Mouse (Mus musculus) midbrain, embryonic 11.5 days (tissue): ENCODE measurements around the gene Tomm34. TPM values are rescaled to one million over a fixed set of nuclear protein-coding genes. Genes with fewer than 3 reads are reported as not detected.

Source experiments
- ATAC-seq: fragments of 200-750 bp; cut with Nextera tagmentation; 2 replicates; pipeline ENCODE4 v1.8.0; 2017; ENCODE audit warnings: moderate TSS enrichment, moderate library complexity; ENCODE audit not compliant: low FRiP score
- DNase-seq: peaks from one replicate; pipeline ENCODE4 v3.0.0; 2015; ENCODE audit warnings: low spot score; ENCODE audit errors: missing footprints
- H3K27ac ChIP-seq: fragments of 300-500 bp; sonication (generic); 2 replicates; pipeline ENCODE4 v1.5.1; 2014; ENCODE audit warnings: low read depth, low read length
- H3K27me3 ChIP-seq: fragments of 300-500 bp; sonication (generic); 2 replicates; pipeline ENCODE4 v1.6.1; 2014; ENCODE audit warnings: mild to moderate bottlenecking, low read length, moderate library complexity, mixed read lengths; ENCODE audit not compliant: control insufficient read depth, insufficient read depth
- H3K36me3 ChIP-seq: fragments of 300-500 bp; sonication (generic); 2 replicates; pipeline ENCODE4 v1.6.1; 2014; ENCODE audit warnings: mild to moderate bottlenecking, low read length, moderate library complexity, mixed read lengths; ENCODE audit not compliant: control insufficient read depth, insufficient read depth
- H3K4me1 ChIP-seq: fragments of 300-500 bp; sonication (generic); 2 replicates; pipeline ENCODE4 v1.6.1; 2014; ENCODE audit warnings: low read length; ENCODE audit not compliant: control insufficient read depth, insufficient read depth
- H3K4me2 ChIP-seq: fragments of 300-500 bp; sonication (generic); 2 replicates; pipeline ENCODE4 v1.6.1; 2014; ENCODE audit warnings: mild to moderate bottlenecking, moderate library complexity
- H3K4me3 ChIP-seq: fragments of 300-500 bp; sonication (generic); 2 replicates; pipeline ENCODE4 v1.5.1; 2014; ENCODE audit warnings: low read depth, low read length
- H3K9ac ChIP-seq: fragments of 300-500 bp; sonication (generic); 2 replicates; pipeline ENCODE4 v1.6.1; 2014; ENCODE audit warnings: low read length
- H3K9me3 ChIP-seq: fragments of 300-500 bp; sonication (generic); 2 replicates; pipeline ENCODE4 v1.6.1; 2016; ENCODE audit warnings: low read length; ENCODE audit not compliant: control insufficient read depth
- WGBS: fragments of 180-500 bp; shearing (Covaris S2); extraction: QIAGEN DNeasy Blood & Tissue Kit; methylation state at CpG from one replicate; pipeline ENCODE4 v1.1.7; 2014; 5-methylcytosine and 5-hydroxymethylcytosine counted together
- polyA plus RNA-seq: library from polyadenylated mRNA; unstranded; fragments of >200 nt; fragmentation: Nextera tagmentation; extraction: Ambion mirVana; gene quantifications from 2 replicates; pipeline ENCODE4 v1.2.1, GENCODE M21; 2014

Gene Tomm34
- polyA plus RNA-seq, 1 experiment from 2014 or later = 48.2 TPM

GRCm38 (mm10) chr2:164036520-164037019 is 34.4 kb downstream of the Tomm34 start:
- 61% methylated on average over 10 of the region's 10 CpGs for whole genome bisulfite sequencing

GRCm38 (mm10) chr2:164032973-164033372 is 38.0 kb downstream of the Tomm34 start:
- no peak for ATAC-seq
- H3K4me2 ChIP-seq = no peak overlapping the region
- H3K4me1 ChIP-seq = no peaks in the 10 kb centered on the region
- 89% methylated on average over 3 of the region's 3 CpGs for WGBS
- DNase-seq = no peak
- no peaks in the 10 kb centered on the region for H3K27me3 ChIP-seq
- H3K4me3 ChIP-seq = no peak overlapping the region
- no peaks in the 10 kb centered on the region for H3K36me3 ChIP-seq
- H3K9me3 ChIP-seq = no peaks in the 10 kb centered on the region
- H3K9ac ChIP-seq = no peak overlapping the region
- H3K27ac ChIP-seq = no peak overlapping the region

More at GRCm38 (mm10) chr2:164036520-164037019, 34.4 kb downstream of the Tomm34 start:
- Histone ChIP-seq H3K36me3 (no peaks in the 10 kb centered on the region), H3K4me3 (no peak overlapping the region), H3K27me3 (no peaks in the 10 kb centered on the region), H3K27ac (no peak overlapping the region), H3K4me1 (no peaks in the 10 kb centered on the region), H3K9ac (no peak overlapping the region), H3K9me3 (no peaks in the 10 kb centered on the region), H3K4me2 (no peak overlapping the region)
- no peak for DNase-seq
- ATAC-seq = no peak

- Histone ChIP-seq H3K4me2 (no peak overlapping the region), H3K36me3 (no peaks in the 10 kb centered on the region), H3K4me1 (no peaks in the 10 kb centered on the region), H3K27ac (no peak overlapping the region), H3K9me3 (no peaks in the 10 kb centered on the region), H3K27me3 (no peaks in the 10 kb centered on the region), H3K9ac (no peak overlapping the region), H3K4me3 (no peak overlapping the region)
- ATAC-seq (no peak), DNase-seq (no peak)
- 84% methylated on average over 10 of the region's 10 CpGs for WGBS
Measured at GRCm38 (mm10) chr2:164031147-164031546, 39.8 kb downstream of the Tomm34 start.

- no peak for ATAC-seq
- 84% methylated on average over 16 of the region's 16 CpGs for WGBS
Measured at GRCm38 (mm10) chr2:164025150-164025549, 45.8 kb downstream of the Tomm34 start, which contains the start of gene Pabpc1l. TSS of gene Pabpc1l (plus strand) at chr2:164025450.

GRCm38 (mm10) chr2:164022104-164022503 is 48.9 kb downstream of the Tomm34 start:
- DNase-seq = no peak
- H3K4me3 ChIP-seq = no peak overlapping the region
- H3K9me3 ChIP-seq = no peaks in the 10 kb centered on the region
- ATAC-seq = no peak
- no peaks in the 10 kb centered on the region for H3K27me3 ChIP-seq
- no peak overlapping the region for H3K9ac ChIP-seq
- no peaks in the 10 kb centered on the region; the same call in 1 of the 2 replicates for H3K4me1 ChIP-seq
- H3K4me2 ChIP-seq = no peak overlapping the region
- H3K27ac ChIP-seq = no peak overlapping the region
- WGBS = 73% methylated on average over 2 of the region's 2 CpGs
- peaks cover 10% of the 10 kb centered on the region for H3K36me3 ChIP-seq

More at GRCm38 (mm10) chr2:164025150-164025549, 45.8 kb downstream of the Tomm34 start, which contains the start of gene Pabpc1l:
- H3K4me2 ChIP-seq = no peak within 1 kb of the TSS
- H3K36me3 ChIP-seq = no peaks in the 10 kb centered on the region
- H3K4me1 ChIP-seq = no peaks in the 10 kb centered on the region; the same call in 1 of the 2 replicates
- DNase-seq = no peak
- H3K27me3 ChIP-seq = no peaks in the 10 kb centered on the region
- no peaks in the 10 kb centered on the region for H3K9me3 ChIP-seq
- H3K27ac ChIP-seq = no peak within 1 kb of the TSS
- H3K4me3 ChIP-seq = no peak within 1 kb of the TSS
- no peak within 1 kb of the TSS for H3K9ac ChIP-seq

GRCm38 (mm10) chr2:164019943-164020342 is 51.0 kb downstream of the Tomm34 start:
- no peak overlapping the region for H3K4me2 ChIP-seq
- no peak overlapping the region for H3K4me3 ChIP-seq
- H3K27me3 ChIP-seq = no peaks in the 10 kb centered on the region
- no peak overlapping the region for H3K9ac ChIP-seq
- no peaks in the 10 kb centered on the region for H3K9me3 ChIP-seq
- peaks cover 17% of the 10 kb centered on the region for H3K36me3 ChIP-seq
- H3K4me1 ChIP-seq = no peaks in the 10 kb centered on the region; the same call in 1 of the 2 replicates
- DNase-seq = no peak
- WGBS = 97% methylated on average over 4 of the region's 4 CpGs
- no peak for ATAC-seq
- H3K27ac ChIP-seq = no peak overlapping the region

GRCm38 (mm10) chr2:164018910-164019309 is 52.1 kb downstream of the Tomm34 start:
- Histone ChIP-seq H3K27me3 (no peaks in the 10 kb centered on the region), H3K4me1 (no peaks in the 10 kb centered on the region; the same call in 1 of the 2 replicates), H3K36me3 (peaks cover 22% of the 10 kb centered on the region), H3K9ac (no peak overlapping the region), H3K4me2 (no peak overlapping the region), H3K4me3 (no peak overlapping the region), H3K9me3 (no peaks in the 10 kb centered on the region), H3K27ac (no peak overlapping the region)
- no peak for ATAC-seq
- no peak for DNase-seq
- WGBS = 92% methylated on average over 3 of the region's 3 CpGs

- 93% methylated on average over 16 of the region's 16 CpGs for WGBS
- ATAC-seq = no peak
- H3K36me3 ChIP-seq = peaks cover 27% of the 10 kb centered on the region
Measured at GRCm38 (mm10) chr2:164015304-164015703, 55.7 kb downstream of the Tomm34 start.

GRCm38 (mm10) chr2:164010944-164011343 is 60.0 kb downstream of the Tomm34 start:
- peaks cover 17% of the 10 kb centered on the region for H3K36me3 ChIP-seq
- H3K9ac ChIP-seq = no peak overlapping the region
- DNase-seq = no peak
- ATAC-seq = no peak
- no peak overlapping the region for H3K4me3 ChIP-seq
- H3K4me2 ChIP-seq = no peak overlapping the region
- no peaks in the 10 kb centered on the region for H3K27me3 ChIP-seq
- no peaks in the 10 kb centered on the region for H3K9me3 ChIP-seq
- H3K27ac ChIP-seq = no peak overlapping the region
- 95% methylated on average over 3 of the region's 3 CpGs for WGBS
- H3K4me1 ChIP-seq = peaks cover 3% of the 10 kb centered on the region; the same call in 1 of the 2 replicates

More at GRCm38 (mm10) chr2:164015304-164015703, 55.7 kb downstream of the Tomm34 start:
- DNase-seq = no peak
- H3K4me2 ChIP-seq = no peak overlapping the region
- no peaks in the 10 kb centered on the region for H3K9me3 ChIP-seq
- no peaks in the 10 kb centered on the region for H3K4me1 ChIP-seq
- no peak overlapping the region for H3K9ac ChIP-seq
- no peaks in the 10 kb centered on the region for H3K27me3 ChIP-seq
- no peak overlapping the region for H3K27ac ChIP-seq
- no peak overlapping the region for H3K4me3 ChIP-seq
